Mouse (Mus musculus) T-cell, adult 2 months (primary cell): ENCODE results near the gene Gm2956.
"Not testable (repeated sequence)": the region's sequence is repeated elsewhere in the genome, so short reads cannot be mapped to it uniquely, and the experiment has no call there.

Experiments used
- DNase-seq: peaks from one replicate; pipeline ENCODE4 v3.0.0; 2022; ENCODE audit warnings: low spot score

Gm2956 gene

GRCm38 (mm10) chr14:3332087-3332677 lies at the start of gene Gm2956:
Gm2956 (plus strand) TSS chr14:3332627.
- not testable (repeated sequence) for DNase-seq

- DNase-seq, result not testable (repeated sequence)
Measured at GRCm38 (mm10) chr14:3333406-3333805, 979 bp downstream of the Gm2956 start.

- DNase-seq, result not testable (repeated sequence)
Measured at GRCm38 (mm10) chr14:3394793-3395192, 62.4 kb downstream of the Gm2956 start, which contains the start of gene Gm10413. Gm10413 (plus strand) TSS chr14:3395093.
